Mouse (Mus musculus): ENCODE measurements at regions not wholly inside any gene's neighbourhood (a gene's known extent, or its start where the extent isn't known, plus 50 kb on each side); places are given as distances from the start of the nearest gene placed in this dataset.

DNA sequence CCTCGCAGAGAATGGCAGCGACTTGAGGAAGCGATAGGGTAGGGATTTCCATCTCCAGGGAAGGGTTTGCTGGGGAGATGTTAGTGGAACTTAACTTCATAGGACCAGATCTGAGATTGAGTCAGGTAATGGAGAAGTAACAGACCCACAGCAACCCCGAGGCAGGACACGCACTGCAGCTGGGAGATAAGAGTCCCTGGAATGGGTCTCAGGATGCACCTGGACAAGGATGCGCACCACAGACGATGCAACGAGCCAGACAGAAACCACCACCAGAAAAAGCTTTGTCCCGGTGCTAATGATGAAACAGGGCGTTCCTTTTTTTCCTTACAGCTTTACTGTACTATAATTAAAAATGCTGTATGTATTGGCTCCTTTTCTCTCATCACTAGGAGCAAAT lies 470.9 kb upstream of the Jarid2 start:
- ATAC-seq (replicated peaks; ENCODE audit: low FRiP score, poor library complexity, severe bottlenecking): no peak

DNA sequence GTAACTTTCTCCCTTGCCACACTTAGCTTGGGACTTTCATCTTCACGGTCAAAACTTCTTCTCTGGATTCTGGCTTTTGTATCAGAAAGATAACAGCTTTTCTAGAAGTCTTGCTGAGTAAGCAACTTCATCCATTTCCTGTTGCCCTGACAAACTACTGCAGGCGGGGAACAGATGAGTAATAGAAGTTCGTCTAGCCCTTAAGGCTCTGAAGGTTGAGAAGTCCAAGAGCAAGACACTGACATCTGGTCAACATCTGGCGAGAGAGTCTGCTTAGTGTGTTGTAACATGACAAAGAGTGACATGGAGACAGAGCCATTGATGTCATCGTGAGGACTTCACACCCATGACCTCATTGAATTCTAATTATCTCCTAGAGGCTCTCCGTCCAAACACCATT lies 469.2 kb upstream of the Jarid2 start:
- ATAC-seq (replicated peaks; ENCODE audit: low FRiP score, poor library complexity, severe bottlenecking): no peak

DNA sequence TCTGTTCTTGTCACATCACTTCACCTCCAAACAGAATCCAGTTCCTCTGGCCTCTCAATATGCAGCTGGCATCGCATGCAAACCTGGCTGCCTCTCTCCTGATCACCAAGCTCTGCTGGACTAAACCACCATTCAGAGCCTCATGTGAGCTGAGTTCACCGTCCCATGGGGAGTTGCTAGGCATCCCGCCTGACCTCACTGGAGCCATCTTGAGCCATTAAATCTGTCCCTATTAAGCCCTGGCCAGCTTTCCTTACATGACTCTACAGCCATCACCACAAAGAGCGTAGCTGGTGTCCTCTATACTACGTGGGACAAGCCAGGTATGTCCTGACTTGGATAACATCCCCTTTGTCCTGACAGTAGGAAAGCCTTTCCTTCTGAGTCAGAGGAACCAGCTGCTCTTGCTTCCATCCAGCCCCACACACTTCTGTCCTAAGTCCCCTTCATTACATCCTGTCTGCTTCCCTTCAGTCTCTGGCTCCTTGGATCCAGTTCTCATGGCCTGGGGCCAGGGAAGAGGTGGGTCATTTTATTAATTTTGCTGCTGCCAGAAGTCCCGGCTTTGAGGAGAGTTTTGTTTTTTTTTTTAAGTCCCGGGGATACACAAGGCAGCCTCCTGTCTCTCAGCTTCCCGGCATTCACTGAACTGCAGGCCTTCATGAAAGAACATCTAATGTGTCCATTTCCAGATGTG lies 468.5 kb upstream of the Jarid2 start:
- no peak for ATAC-seq (replicated peaks; ENCODE audit: low FRiP score, poor library complexity, severe bottlenecking)

- no peak for ATAC-seq (replicated peaks; ENCODE audit: low FRiP score, poor library complexity, severe bottlenecking)
These were observed 456.3 kb upstream of the Jarid2 start for GRCm38 (mm10) chr13:44272746-44273524.

GRCm38 (mm10) chr13:44277952-44278351 lies 451.3 kb upstream of the Jarid2 start:
- ATAC-seq (replicated peaks; ENCODE audit: low FRiP score, poor library complexity, severe bottlenecking): no peak

GRCm38 (mm10) chr13:44279036-44279435 lies 450.2 kb upstream of the Jarid2 start:
- ATAC-seq (replicated peaks; ENCODE audit: low FRiP score, poor library complexity, severe bottlenecking): no peak

DNA sequence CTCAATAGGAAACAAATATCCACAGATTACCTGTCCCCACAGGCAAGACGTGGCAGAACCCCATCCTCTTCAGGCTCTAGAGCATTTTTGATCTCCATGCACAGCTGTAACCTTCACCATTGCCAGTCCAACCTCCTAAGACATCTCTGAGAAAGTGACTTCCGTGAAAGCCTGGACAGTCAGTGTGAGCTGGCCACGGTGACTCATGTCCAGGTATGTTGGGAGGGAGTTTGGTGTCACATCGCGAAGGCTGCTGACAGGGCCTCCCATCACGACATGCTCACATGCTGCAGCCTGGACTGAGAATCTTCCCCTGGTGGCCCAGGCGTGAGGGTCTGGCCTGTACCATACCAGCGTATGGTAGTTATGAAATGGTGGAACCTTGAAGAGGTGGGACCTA lies 449.0 kb upstream of the Jarid2 start:
- no peak for ATAC-seq (replicated peaks; ENCODE audit: low FRiP score, poor library complexity, severe bottlenecking)

DNA sequence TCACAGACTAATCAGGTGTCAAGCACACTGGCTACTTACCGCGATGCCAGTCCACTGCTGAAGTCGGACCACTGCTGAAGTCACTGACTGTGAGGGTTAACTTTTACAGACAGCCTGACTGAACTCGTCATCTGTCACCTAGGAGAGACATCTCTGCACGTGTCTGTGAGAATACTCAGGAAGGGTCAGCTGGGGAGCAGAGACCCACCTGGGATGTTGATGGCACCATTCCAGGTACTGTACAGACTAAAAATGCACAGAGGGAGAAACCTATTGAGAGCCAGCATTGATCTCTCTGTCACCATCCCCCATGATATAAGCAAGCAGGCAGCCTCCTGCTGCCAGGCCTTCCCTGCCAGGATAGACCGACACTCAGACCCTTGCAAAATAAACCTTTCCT lies 447.5 kb upstream of the Jarid2 start:
- no peak for ATAC-seq (replicated peaks; ENCODE audit: low FRiP score, poor library complexity, severe bottlenecking)

DNA sequence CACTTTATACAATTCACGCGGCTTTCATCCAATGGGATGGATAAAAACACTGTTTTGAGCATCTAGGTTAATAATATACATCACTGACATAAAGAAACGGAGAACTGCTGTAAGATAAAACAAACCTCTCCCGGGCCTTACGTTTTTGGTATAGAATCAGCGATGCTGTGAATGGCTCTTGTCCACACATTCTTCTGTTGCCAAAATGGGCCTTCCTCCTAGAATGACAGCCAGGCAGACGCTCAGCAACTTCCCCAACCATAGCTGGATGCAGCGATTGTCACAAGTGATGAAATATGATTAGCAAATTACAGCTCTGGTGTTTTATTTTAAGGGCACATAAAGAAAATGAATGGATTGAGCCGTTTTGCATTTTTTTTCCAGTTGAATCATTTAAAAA lies 447.0 kb upstream of the Jarid2 start:
- ATAC-seq (replicated peaks; ENCODE audit: low FRiP score, poor library complexity, severe bottlenecking): no peak

DNA sequence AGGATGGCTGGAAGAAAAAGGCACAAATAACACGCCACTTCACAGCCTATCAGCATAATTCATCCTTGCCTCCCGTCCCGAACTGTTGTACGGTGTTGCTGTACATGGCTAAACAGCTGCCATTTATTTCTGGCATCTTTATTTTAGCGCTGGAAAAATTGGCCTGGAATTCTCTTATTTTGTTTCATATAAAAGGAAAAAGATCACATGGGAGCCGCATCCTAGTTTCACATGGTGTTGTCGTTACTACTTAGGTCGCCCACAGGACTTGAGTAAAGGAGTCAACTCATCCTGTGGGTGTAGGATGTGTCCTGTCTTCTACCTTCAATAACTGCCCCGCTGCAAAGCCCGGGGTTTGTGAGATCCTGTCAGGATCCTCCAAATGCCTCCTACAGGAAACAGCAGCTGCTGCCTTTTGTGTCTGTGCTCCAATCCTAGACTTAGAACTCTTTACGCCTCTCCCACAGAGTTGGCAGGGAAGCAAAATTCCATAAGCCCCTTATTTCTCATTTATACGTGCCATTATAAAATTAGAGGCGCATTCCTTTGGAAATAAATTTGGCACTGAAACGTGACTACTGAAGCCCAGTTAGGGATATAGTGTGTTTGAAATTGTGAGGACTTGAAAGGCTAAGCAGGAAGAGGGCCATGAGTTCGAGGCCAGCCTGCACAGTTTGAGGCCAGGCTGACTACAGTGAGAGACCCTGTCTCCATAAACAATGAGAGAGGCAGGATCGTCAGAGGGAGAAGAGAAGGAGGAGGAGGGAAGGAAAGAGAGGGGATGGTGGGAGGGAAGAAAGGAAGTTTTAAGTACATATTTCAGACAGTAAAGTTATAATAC lies 446.3 kb upstream of the Jarid2 start:
- ATAC-seq (replicated peaks; ENCODE audit: low FRiP score, poor library complexity, severe bottlenecking): no peak

DNA sequence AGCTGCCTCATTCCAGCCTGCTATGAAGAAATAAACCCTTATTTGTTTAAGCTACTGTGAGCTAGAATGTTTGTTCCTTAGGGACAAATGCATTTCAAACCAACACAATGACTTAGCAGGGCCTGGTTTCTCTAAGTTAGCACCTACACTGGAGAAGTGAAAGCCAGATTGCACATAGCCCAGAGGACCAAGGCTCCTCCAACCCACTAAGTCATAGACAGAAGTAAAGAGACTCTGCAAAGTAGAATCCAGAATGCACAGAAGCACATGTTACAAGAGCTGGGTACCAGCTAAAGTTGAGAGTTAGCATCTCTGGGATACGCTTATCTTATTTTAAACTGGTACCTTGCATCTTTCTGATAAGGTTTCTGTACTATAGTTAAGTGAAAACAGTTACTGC lies 443.4 kb upstream of the Jarid2 start:
- no peak for ATAC-seq (replicated peaks; ENCODE audit: low FRiP score, poor library complexity, severe bottlenecking)

GRCm38 (mm10) chr13:44290199-44290598 lies 439.1 kb upstream of the Jarid2 start:
- ATAC-seq (replicated peaks; ENCODE audit: low FRiP score, poor library complexity, severe bottlenecking): no peak

DNA sequence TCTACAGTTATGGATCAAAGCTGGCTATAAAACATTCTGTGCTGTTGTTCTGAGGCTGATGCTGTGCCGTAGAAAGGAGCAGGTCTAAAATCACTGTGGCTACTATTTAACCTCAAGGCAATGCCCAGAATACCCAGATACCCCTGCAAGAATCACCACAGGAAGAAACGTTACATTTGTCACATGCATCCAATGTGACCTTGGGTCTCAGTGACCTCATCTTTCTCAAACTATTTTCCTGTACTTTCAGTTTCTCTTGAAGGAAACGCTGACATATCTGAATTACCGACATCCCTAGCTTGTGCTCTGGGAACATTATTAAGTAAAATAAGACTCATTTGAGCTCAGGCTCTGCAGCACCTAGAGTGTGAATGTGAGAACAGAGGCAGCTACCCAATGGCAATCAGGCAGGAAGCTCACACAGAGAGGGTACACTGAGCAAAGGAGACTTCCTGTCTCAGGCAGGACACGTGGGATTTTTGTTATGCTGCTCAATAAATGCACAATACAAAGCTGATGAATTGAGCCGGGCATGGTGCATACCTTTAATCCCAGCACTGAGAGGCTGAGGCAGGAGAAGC lies 436.7 kb upstream of the Jarid2 start:
- ATAC-seq (replicated peaks; ENCODE audit: low FRiP score, poor library complexity, severe bottlenecking): no peak

DNA sequence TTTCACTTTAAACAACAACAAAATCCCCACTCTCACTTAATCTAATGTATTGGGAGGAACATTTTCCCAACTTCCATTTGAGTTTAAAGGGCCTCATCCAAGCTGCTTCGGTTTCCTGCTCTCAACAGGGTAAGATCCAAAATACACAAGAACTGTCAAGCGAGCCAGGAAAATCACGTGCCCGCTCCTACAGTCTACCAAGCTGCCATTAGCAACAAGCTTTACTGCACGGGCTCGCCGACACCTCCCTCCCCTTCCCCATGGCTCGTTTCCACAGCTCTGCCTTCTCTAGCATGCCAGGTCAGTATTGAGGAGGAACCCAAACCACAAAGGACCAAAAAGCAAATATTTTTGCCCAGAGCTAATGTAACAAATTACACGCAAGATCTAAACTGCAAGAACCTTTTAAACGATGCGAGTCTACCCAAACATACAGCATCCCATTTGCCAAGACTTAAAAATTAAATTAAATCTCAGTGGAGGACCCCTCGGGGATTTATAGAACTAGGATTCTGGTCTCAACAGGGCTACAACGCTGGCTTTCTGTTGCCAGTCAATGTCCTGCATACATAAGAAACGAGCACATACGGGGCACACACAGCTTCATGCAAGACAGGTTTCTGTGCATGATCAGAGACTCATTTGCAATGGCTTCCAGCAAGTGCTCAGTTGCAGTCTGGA lies 435.4 kb upstream of the Jarid2 start:
- ATAC-seq (replicated peaks; ENCODE audit: low FRiP score, poor library complexity, severe bottlenecking): no peak

- ATAC-seq (replicated peaks; ENCODE audit: low FRiP score, poor library complexity, severe bottlenecking): no peak
These were observed 433.7 kb upstream of the Jarid2 start for GRCm38 (mm10) chr13:44295621-44296020.

DNA sequence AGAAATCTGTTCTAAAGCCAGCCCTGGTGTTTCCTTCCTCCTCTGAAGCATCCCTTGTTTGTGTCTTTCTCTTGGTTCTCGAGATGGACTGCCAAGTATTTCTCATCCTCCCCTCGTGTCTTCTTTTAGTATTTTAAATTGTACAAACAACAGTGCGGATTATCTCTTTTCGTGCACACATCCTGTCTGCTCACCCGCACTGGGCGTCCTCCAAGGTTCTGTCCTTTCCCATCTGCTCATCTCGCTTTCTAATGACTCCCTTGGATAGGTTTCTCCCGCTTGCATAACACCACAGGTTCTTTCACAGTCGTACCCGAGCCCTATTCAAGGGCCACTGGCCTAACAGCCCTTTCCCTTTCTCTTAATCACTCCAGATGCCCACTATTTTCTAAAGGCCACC lies 428.7 kb upstream of the Jarid2 start:
- no peak for ATAC-seq (replicated peaks; ENCODE audit: low FRiP score, poor library complexity, severe bottlenecking)

GRCm38 (mm10) chr13:44301215-44301614 lies 428.1 kb upstream of the Jarid2 start:
- ATAC-seq (replicated peaks; ENCODE audit: low FRiP score, poor library complexity, severe bottlenecking): no peak

- ATAC-seq (replicated peaks; ENCODE audit: low FRiP score, poor library complexity, severe bottlenecking): no peak
These were observed 427.3 kb upstream of the Jarid2 start for GRCm38 (mm10) chr13:44301936-44302335.

DNA sequence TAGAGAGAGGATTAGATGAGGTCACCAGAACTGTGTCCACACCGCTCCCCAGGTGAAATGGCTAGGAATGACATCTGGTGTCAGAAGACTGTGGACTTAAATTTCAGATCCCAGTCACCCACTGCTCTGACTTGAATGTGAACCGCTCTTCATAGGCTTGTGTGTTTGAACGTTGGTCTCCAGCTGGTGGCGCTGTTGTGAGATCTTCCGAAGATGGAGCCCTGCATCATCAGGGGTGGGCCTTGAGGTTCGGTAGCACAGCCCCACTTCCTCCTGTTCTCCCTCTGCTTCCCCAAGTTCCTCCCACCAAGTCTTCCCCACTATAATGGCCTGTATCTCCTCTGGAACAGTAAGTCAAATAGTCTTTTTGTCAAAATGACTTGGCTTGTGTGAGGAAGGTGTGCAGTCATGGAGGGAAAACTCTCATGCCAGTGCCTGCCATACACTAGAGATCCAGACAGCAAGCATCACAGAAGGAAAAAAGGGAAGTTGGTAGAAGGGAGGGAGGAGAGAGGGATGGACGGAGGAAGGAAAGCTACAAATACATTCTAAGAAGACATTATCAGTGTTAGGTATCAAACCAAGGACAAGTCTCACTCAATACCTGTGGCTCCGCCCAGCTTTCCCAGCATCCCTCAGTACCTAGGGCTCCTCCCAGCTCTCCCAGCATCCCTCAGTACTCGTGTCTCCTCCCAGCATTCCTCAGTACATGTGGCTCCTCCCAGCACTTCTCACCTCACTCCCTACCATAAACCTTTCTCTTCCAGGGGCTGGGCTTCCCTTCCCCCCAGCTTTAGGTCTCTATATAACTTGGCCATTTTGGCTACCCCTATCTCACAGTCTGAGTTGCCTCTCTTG lies 423.9 kb upstream of the Jarid2 start:
- no peak for ATAC-seq (replicated peaks; ENCODE audit: low FRiP score, poor library complexity, severe bottlenecking)
